Mouse (Mus musculus): ENCODE measurements around the gene Ston2.

Gene Ston2

GRCm38 (mm10) chr12:91654399-91655122, 133.6 kb downstream of the Ston2 start:
- no peak for DNase-seq

GRCm38 (mm10) chr12:91648426-91648825, 139.8 kb downstream of the Ston2 start:
- no peak for DNase-seq

- no peak for DNase-seq
Measured at GRCm38 (mm10) chr12:91645361-91646123, 142.6 kb downstream of the Ston2 start.

GRCm38 (mm10) chr12:91643221-91643620, 145.0 kb downstream of the Ston2 start:
- DNase-seq, result no peak

- no peak for DNase-seq
Measured at GRCm38 (mm10) chr12:91642426-91643093, 145.6 kb downstream of the Ston2 start.

GRCm38 (mm10) chr12:91641631-91642141, 146.5 kb downstream of the Ston2 start:
- no peak for DNase-seq

GRCm38 (mm10) chr12:91641133-91641532, 147.1 kb downstream of the Ston2 start:
- no peak for DNase-seq

GRCm38 (mm10) chr12:91640712-91641111, 147.5 kb downstream of the Ston2 start:
- DNase-seq, result peak; percentile 27

GRCm38 (mm10) chr12:91638351-91638750, 149.8 kb downstream of the Ston2 start:
- peak; percentile 44 for DNase-seq

- DNase-seq, result peak; percentile 44
Measured at GRCm38 (mm10) chr12:91637136-91637909, 150.9 kb downstream of the Ston2 start.

GRCm38 (mm10) chr12:91626482-91626881, 161.7 kb downstream of the Ston2 start:
- no peak for DNase-seq

GRCm38 (mm10) chr12:91625013-91625412, 163.2 kb downstream of the Ston2 start:
- no peak for DNase-seq

- DNase-seq, result peak; percentile 24
Measured at GRCm38 (mm10) chr12:91609425-91609824, 178.8 kb downstream of the Ston2 start.

- no peak for DNase-seq
Measured at GRCm38 (mm10) chr12:91607678-91608077, 180.5 kb downstream of the Ston2 start.

- no peak for DNase-seq
Measured at GRCm38 (mm10) chr12:91606651-91607050, 181.5 kb downstream of the Ston2 start.

GRCm38 (mm10) chr12:91604600-91604999, 183.6 kb downstream of the Ston2 start:
- no peak for DNase-seq

GRCm38 (mm10) chr12:91592128-91592527, 196.1 kb downstream of the Ston2 start:
- DNase-seq, result no peak

GRCm38 (mm10) chr12:91591191-91591590, 197.0 kb downstream of the Ston2 start:
- no peak for DNase-seq

- DNase-seq, result peak; percentile 19
Measured at GRCm38 (mm10) chr12:91590716-91591115, 197.5 kb downstream of the Ston2 start.

- peak; percentile 93 for DNase-seq
Measured at GRCm38 (mm10) chr12:91589847-91590690, 198.1 kb downstream of the Ston2 start, which contains the start of gene Gtf2a1. Gtf2a1 (minus strand) TSS chr12:91590487.

GRCm38 (mm10) chr12:91589542-91589846, 198.7 kb downstream of the Ston2 start:
- no peak for DNase-seq
